Mouse (Mus musculus) forebrain, embryonic 13.5 days (tissue): ENCODE measurements around the gene Vegfa. TPM values are rescaled to one million over a fixed set of nuclear protein-coding genes. Genes with fewer than 3 reads are reported as not detected.
A peak's percentile ranks its signal among the peaks of the same experiment; 100 is the strongest.

Source experiments
- ATAC-seq: fragments of 200-750 bp; cut with Nextera tagmentation; 2 replicates; pipeline ENCODE4 v1.8.0; 2017
- H3K27ac ChIP-seq: fragments of 300-500 bp; sonication (generic); 2 replicates; pipeline ENCODE4 v1.5.1; 2015; ENCODE audit warnings: inconsistent platforms, mild to moderate bottlenecking, moderate library complexity
- H3K27me3 ChIP-seq: fragments of 300-500 bp; sonication (generic); 2 replicates; pipeline ENCODE4 v1.6.1; 2015; ENCODE audit warnings: mild to moderate bottlenecking, inconsistent platforms
- H3K36me3 ChIP-seq: fragments of 300-500 bp; sonication (generic); 2 replicates; pipeline ENCODE4 v1.6.1; 2015; ENCODE audit warnings: mild to moderate bottlenecking, inconsistent platforms; ENCODE audit not compliant: poor library complexity, severe bottlenecking
- H3K4me1 ChIP-seq: fragments of 300-500 bp; sonication (generic); 2 replicates; pipeline ENCODE4 v1.6.1; 2015; ENCODE audit warnings: inconsistent platforms
- H3K4me2 ChIP-seq: fragments of 300-500 bp; sonication (generic); 2 replicates; pipeline ENCODE4 v1.6.1; 2015; ENCODE audit warnings: inconsistent platforms, mild to moderate bottlenecking, moderate library complexity
- H3K4me3 ChIP-seq: fragments of 300-500 bp; sonication (generic); 2 replicates; pipeline ENCODE4 v1.5.1; 2015; ENCODE audit warnings: mild to moderate bottlenecking, inconsistent platforms
- H3K9ac ChIP-seq: fragments of 300-500 bp; sonication (generic); 2 replicates; pipeline ENCODE4 v1.6.1; 2015; ENCODE audit warnings: mild to moderate bottlenecking, inconsistent platforms
- H3K9me3 ChIP-seq: fragments of 300-500 bp; sonication (generic); replicated peaks from 2 replicates; pipeline ENCODE4 v1.6.1; 2016; ENCODE audit warnings: inconsistent platforms
- WGBS: fragments of 180-500 bp; shearing (Covaris S2); methylation state at CpG from one replicate; pipeline ENCODE4 v1.1.7; 2015; 5-methylcytosine and 5-hydroxymethylcytosine counted together
- polyA plus RNA-seq: library from polyadenylated mRNA; unstranded; fragments of >200 nt; fragmentation: Nextera tagmentation; extraction: Ambion mirVana; gene quantifications from 2 replicates; pipeline ENCODE4 v1.2.1, GENCODE M21; 2015

Vegfa gene
- polyA plus RNA-seq, 1 experiment from 2014 or later = 2.7 TPM

DNA sequence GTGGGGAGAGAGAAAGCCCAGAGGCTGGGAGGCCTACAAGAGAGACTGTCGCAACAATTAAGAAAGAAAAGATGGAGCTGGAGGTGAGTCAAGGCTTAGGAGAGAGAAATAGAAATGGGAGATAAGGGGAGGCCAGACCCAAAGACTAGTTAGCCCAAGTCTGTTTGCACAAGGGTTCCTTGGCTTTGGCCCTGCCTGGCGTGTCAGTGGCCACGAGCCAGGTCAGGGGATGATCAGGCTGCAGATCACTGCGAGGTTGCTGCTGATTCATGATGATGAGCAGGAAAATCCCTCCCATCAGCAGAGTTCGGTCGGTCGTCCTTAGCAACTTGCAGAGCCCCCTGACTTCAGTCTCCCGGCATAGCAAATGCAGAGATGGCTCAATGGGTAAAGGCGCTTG is 37.9 kb upstream of the Vegfa start:
- H3K4me1 ChIP-seq = 0 out of 2 replicates have a peak, but pooled peaks cover 4% of the 10 kb centered on the region
- H3K4me3 ChIP-seq = no peak overlapping the region
- H3K36me3 ChIP-seq = no peaks in the 10 kb centered on the region
- H3K9ac ChIP-seq = no peak overlapping the region
- no peak overlapping the region for H3K27ac ChIP-seq
- WGBS = 72% methylated on average over 9 of the region's 9 CpGs
- no peak overlapping the region for H3K4me2 ChIP-seq
- ATAC-seq = no peak
- no peaks in the 10 kb centered on the region for H3K9me3 ChIP-seq
- H3K27me3 ChIP-seq = no peaks in the 10 kb centered on the region

- no peak for ATAC-seq
- 30% methylated on average over 6 of the region's 6 CpGs for WGBS
- H3K4me2 ChIP-seq = peak overlapping the region; percentile 14; the same call in 1 of the 2 replicates
- peak overlapping the region; percentile 48; the same call in 1 of the 2 replicates for H3K27ac ChIP-seq
- peaks cover 14% of the 10 kb centered on the region for H3K4me1 ChIP-seq
- H3K36me3 ChIP-seq = no peaks in the 10 kb centered on the region
- no peak overlapping the region for H3K4me3 ChIP-seq
- no peaks in the 10 kb centered on the region for H3K9me3 ChIP-seq
- H3K27me3 ChIP-seq = no peaks in the 10 kb centered on the region
- no peak overlapping the region for H3K9ac ChIP-seq
Observed at GRCm38 (mm10) chr17:46063974-46064312, 31.8 kb upstream of the Vegfa start.

DNA sequence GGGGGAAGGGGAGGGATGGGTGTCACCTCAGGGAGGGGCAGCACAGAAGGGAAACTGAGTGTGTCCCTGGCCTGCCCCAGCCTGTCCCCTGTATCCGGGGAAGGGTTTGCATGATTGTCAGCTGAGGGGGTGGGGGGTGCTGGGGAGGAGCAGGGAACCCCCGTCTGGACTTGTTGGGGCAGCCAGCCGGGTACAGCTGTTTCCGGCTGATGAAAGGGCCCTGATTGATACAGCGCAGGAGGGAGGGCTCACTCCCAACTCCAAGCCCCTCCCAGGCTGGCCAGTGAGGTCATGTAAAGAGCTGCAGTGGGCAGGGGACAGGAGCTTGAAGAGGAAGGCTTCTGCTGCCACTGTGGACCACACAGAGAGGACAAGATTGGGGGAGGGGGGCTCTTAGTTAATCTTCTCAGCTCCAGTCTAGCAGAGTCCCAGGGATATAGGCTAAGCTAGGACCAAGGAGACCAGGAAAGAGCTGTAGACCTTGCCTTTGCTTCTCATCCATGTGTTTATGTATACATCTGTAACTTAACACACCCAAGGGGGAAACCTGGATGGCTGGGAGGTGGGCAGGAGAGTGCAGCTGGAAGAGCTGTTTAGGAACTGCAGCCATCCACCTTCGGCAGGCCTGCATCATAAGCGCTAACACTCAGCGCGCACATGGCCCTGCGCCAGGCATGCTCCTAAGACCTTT is 31.3 kb upstream of the Vegfa start:
- no peaks in the 10 kb centered on the region for H3K9me3 ChIP-seq
- peaks cover 14% of the 10 kb centered on the region for H3K4me1 ChIP-seq
- no peaks in the 10 kb centered on the region for H3K36me3 ChIP-seq
- no peak overlapping the region for H3K9ac ChIP-seq
- H3K27me3 ChIP-seq = no peaks in the 10 kb centered on the region
- ATAC-seq = peak; percentile 71
- H3K4me3 ChIP-seq = no peak overlapping the region
- H3K27ac ChIP-seq = peak overlapping the region; percentile 48; the same call in 1 of the 2 replicates
- 19% methylated on average over 10 of the region's 10 CpGs for WGBS
- peak overlapping the region; percentile 14 for H3K4me2 ChIP-seq

DNA sequence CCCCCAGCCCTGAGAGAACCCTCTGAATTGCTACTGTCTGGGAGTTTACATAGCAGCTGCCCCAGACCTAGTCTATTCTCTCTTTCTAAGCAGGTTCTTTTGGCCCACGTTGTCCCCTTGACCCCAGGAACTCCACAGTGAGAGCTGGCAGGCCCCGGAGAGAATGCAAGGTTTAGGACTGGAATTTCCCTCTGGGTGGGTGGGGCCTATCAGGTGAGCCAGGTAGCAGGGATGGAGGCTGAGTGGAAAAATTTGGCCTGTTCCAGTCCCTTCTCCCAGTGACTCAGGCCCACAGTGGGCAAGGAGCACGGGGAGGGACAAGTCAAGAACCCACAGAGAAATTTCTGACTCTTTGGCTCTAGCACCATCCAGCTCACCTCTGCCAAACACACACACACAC is 28.1 kb upstream of the Vegfa start:
- no peak overlapping the region for H3K27ac ChIP-seq
- ATAC-seq = no peak
- no peaks in the 10 kb centered on the region for H3K27me3 ChIP-seq
- no peak overlapping the region for H3K4me3 ChIP-seq
- no peak overlapping the region for H3K9ac ChIP-seq
- H3K4me2 ChIP-seq = no peak overlapping the region
- 61% methylated on average over 3 of the region's 3 CpGs for WGBS
- H3K36me3 ChIP-seq = no peaks in the 10 kb centered on the region
- H3K4me1 ChIP-seq = peaks cover 14% of the 10 kb centered on the region
- no peaks in the 10 kb centered on the region for H3K9me3 ChIP-seq

GRCm38 (mm10) chr17:46059226-46059825 is 27.2 kb upstream of the Vegfa start:
- no peak for ATAC-seq
- Histone ChIP-seq H3K27ac (no peak overlapping the region), H3K4me1 (peaks cover 14% of the 10 kb centered on the region), H3K9me3 (no peaks in the 10 kb centered on the region), H3K4me2 (no peak overlapping the region), H3K27me3 (no peaks in the 10 kb centered on the region), H3K4me3 (no peak overlapping the region), H3K9ac (no peak overlapping the region), H3K36me3 (no peaks in the 10 kb centered on the region)
- WGBS = 82% methylated on average over 15 of the region's 15 CpGs

DNA sequence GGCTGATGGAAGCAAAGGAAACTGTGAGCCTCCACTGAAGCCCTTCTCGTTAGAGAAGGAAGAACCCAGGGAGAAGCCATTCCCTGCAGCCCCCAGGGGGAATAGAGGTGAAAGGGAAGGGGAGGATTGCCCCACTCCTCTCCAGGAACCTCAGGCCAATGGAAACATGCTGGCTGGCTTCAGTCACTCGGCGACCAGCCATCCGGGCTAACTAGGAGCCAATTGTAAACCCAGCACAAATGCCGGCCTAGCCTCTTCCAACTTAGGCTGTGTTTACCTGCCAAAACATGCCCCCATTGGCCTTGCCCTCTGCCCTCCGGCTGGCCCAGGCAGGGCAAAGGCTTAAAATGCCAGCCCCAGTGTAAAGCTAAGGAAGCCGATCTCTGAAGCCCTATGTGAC is 24.1 kb upstream of the Vegfa start:
- no peak overlapping the region for H3K4me2 ChIP-seq
- H3K27ac ChIP-seq = no peak overlapping the region
- WGBS = 61% methylated on average over 7 of the region's 7 CpGs
- no peaks in the 10 kb centered on the region for H3K9me3 ChIP-seq
- H3K9ac ChIP-seq = no peak overlapping the region
- H3K36me3 ChIP-seq = no peaks in the 10 kb centered on the region
- H3K4me1 ChIP-seq = no peaks in the 10 kb centered on the region
- ATAC-seq = no peak
- H3K27me3 ChIP-seq = no peaks in the 10 kb centered on the region
- H3K4me3 ChIP-seq = no peak overlapping the region

DNA sequence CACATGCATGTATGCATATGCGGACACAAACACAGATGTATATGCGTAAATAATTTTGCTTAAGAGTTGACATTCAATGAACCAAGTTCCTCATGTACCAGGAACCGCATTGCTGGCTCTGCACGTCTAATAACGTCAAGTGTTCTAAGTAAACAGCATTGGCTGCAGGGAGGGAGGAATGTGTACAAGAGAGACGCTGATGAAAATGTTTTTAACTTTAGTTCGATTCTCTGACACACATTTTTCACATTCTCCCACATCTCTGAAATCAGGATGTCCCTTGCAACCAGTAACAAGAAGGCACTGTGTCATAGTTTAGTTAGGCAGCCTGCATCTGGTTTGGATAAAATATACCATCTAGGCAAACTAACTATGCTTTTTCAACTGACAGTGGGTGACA is 23.6 kb upstream of the Vegfa start:
- ATAC-seq = no peak
- Histone ChIP-seq H3K4me2 (no peak overlapping the region), H3K36me3 (no peaks in the 10 kb centered on the region), H3K9me3 (no peaks in the 10 kb centered on the region), H3K27me3 (no peaks in the 10 kb centered on the region), H3K4me1 (no peaks in the 10 kb centered on the region), H3K4me3 (no peak overlapping the region), H3K9ac (no peak overlapping the region), H3K27ac (no peak overlapping the region)
- 90% methylated on average over 7 of the region's 7 CpGs for WGBS

DNA sequence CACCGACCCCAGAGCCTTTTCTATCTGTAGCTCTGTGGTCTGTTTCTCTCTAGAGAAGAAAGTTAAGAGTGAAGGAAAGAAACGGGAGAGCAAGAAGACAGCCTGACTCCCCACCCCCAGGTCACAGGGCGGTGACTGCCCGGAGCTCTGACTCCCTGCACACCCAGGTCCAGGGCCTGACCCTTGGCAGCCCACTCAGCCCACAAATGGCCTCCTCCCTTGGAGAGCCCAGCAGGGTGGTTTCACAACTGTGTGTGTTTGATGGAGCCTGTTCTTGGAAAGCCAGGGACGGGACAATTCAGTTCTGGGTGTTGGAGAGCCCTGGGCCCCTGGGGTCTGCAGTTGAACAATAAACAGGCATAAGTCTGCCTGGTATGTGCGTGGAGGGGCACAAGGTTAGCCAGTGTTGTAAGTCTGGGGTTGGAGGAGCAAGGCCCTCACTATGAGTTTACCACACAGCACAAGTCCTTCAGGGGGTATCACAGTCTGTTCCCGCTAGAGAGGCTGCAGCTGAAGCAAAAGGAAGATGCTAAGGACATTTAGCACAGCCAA is 21.2 kb upstream of the Vegfa start:
- Histone ChIP-seq H3K27me3 (no peaks in the 10 kb centered on the region), H3K4me1 (no peaks in the 10 kb centered on the region), H3K36me3 (no peaks in the 10 kb centered on the region), H3K4me2 (no peak overlapping the region), H3K4me3 (no peak overlapping the region), H3K9me3 (no peaks in the 10 kb centered on the region; the same call in 1 of the 2 replicates), H3K27ac (no peak overlapping the region), H3K9ac (no peak overlapping the region)
- no peak for ATAC-seq
- 88% methylated on average over 7 of the region's 7 CpGs for WGBS

DNA sequence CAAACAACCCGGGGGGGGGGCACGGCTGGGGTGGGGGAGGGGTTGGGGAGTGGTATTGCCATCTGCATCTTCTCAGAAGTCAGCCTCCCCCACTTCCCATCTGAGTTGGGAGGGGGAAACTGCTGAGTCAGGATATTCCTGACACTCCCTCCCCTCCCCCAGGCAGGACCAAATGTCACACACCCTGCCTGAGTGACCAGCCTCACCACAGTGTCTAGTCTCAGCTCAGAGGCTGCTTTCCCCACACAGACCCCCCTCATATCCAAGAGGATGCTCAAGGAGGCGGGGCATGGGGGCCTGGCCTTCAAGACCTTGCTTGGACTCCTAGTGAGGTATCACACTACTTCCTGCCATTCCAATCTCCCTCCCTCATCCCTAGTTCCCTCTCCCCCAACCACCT is 20.0 kb upstream of the Vegfa start:
- H3K27me3 ChIP-seq = no peaks in the 10 kb centered on the region
- no peak overlapping the region for H3K27ac ChIP-seq
- H3K9me3 ChIP-seq = peaks cover 2% of the 10 kb centered on the region; the same call in 1 of the 2 replicates
- no peaks in the 10 kb centered on the region for H3K36me3 ChIP-seq
- H3K9ac ChIP-seq = no peak overlapping the region
- no peak for ATAC-seq
- H3K4me3 ChIP-seq = no peak overlapping the region
- H3K4me2 ChIP-seq = no peak overlapping the region
- H3K4me1 ChIP-seq = no peaks in the 10 kb centered on the region
- 50% methylated on average over 3 of the region's 3 CpGs for WGBS

DNA sequence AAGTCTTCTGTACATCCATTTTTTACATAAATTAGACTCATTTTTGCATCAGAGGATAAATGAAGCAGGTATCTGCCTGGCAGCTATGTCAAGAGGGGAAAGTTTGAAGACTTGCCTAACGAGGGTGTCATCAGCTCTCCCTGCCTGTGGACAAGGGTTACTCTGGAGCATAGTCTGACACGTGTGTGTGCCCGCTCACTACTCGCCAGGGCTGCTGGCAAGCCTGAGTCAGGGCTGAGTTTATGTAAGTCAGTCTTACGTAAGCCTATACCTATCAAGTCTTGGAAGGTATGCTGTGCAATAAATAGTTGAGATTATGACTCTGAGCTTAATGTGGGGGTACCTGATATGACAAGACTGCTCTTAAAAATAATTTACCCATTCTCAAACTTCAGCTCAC is 19.2 kb upstream of the Vegfa start:
- no peak for ATAC-seq
- Histone ChIP-seq H3K9me3 (peaks cover 2% of the 10 kb centered on the region; the same call in 1 of the 2 replicates), H3K36me3 (no peaks in the 10 kb centered on the region), H3K4me3 (no peak overlapping the region), H3K27me3 (no peaks in the 10 kb centered on the region), H3K4me2 (no peak overlapping the region), H3K9ac (no peak overlapping the region), H3K27ac (no peak overlapping the region), H3K4me1 (no peaks in the 10 kb centered on the region)
- 78% methylated on average over 5 of the region's 5 CpGs for WGBS

GRCm38 (mm10) chr17:46049567-46049966 is 17.4 kb upstream of the Vegfa start:
- no peaks in the 10 kb centered on the region for H3K36me3 ChIP-seq
- no peak overlapping the region for H3K27ac ChIP-seq
- WGBS = 67% methylated on average over 4 of the region's 4 CpGs
- no peak overlapping the region for H3K4me3 ChIP-seq
- H3K27me3 ChIP-seq = no peaks in the 10 kb centered on the region
- no peak for ATAC-seq
- no peak overlapping the region for H3K9ac ChIP-seq
- peaks cover 2% of the 10 kb centered on the region; the same call in 1 of the 2 replicates for H3K9me3 ChIP-seq
- H3K4me2 ChIP-seq = no peak overlapping the region
- H3K4me1 ChIP-seq = no peaks in the 10 kb centered on the region

GRCm38 (mm10) chr17:46048184-46048583 is 16.0 kb upstream of the Vegfa start:
- Histone ChIP-seq H3K27me3 (no peaks in the 10 kb centered on the region), H3K9me3 (peaks cover 2% of the 10 kb centered on the region; the same call in 1 of the 2 replicates), H3K4me1 (no peaks in the 10 kb centered on the region), H3K27ac (no peak overlapping the region), H3K9ac (no peak overlapping the region), H3K4me3 (no peak overlapping the region), H3K36me3 (no peaks in the 10 kb centered on the region), H3K4me2 (no peak overlapping the region)
- ATAC-seq = no peak
- 96% methylated on average over 4 of the region's 4 CpGs for WGBS
